ENCODE assay signal across 12 mouse cellular contexts in the genomic region with DNA sequence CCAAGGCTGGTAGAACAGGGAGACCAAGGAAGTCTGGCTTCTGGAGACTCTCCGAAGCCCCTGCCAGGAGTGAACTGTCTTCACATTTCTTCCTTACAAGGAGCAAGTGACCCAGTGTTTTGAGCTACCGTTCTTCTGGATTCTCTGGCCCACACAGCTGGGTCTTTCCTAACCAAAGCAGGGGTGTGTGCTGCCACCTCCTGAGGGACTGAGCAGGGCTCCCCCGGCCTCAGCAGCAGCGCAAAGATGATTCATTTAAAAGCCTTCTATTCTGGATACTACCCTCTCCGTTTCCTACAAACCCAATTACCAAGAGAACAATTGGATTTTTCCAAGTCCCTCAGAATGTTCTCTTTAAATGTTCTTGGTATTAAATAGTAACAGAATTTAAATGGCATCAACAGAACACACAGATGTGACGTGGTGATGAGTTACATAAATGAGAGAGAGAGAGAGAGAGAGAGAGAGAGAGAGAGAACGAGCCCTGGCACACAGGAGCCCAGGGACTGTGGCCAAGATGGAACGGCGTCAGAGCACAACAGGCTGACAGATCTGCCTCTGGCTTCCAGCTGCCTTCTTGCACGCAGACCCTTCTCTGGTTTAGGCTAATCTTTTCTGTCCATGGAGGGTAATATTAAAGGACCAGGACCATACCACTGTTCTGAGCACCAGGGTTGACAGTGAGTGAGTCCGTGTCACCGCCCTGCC.
DNase-seq lines count a peak whose midpoint lies in the region; ATAC-seq and TF ChIP-seq lines count a peak whose summit lies in the region.
"Had no signal": no experiment of that assay in that cellular context is flagged by ENCODE, and none has a peak within 500 bp of the region (broad histone marks: within the 10 kb centered on the region; RNA-seq: fewer than 3 reads in every experiment).

No protein-coding gene starts in this region.

- H3K27me3 ChIP-seq in forebrain, embryonic 14.5 days (replicated peaks; ENCODE audit: control insufficient read depth, insufficient read depth, low read length): no peaks in the 10 kb centered on the region
- no peaks in the 10 kb centered on the region for H3K27me3 ChIP-seq in forebrain, embryonic 16.5 days (replicated peaks; ENCODE audit: control insufficient read depth, insufficient read depth, low read length)
- no peaks in the 10 kb centered on the region for H3K27me3 ChIP-seq in midbrain, postnatal 0 days (ENCODE audit: insufficient read depth, low read length)
- H3K27me3 ChIP-seq in midbrain, embryonic 13.5 days: no peaks in the 10 kb centered on the region
- no peaks in the 10 kb centered on the region for H3K27me3 ChIP-seq in hindbrain, embryonic 13.5 days
- H3K27me3 ChIP-seq: forebrain, embryonic 13.5 days; neural tube, embryonic 12.5 days; stomach, embryonic 15.5 days had no signal

- DNase-seq in forebrain, embryonic 14.5 days (ENCODE audit: low spot score): peak; percentile 50
- DNase-seq in midbrain, postnatal 0 days (ENCODE audit: low spot score): peak; percentile 35
- peak; percentile 16 for DNase-seq in lung, postnatal 14 days
- no peak for DNase-seq in MN1 (ENCODE audit: low spot score)
- DNase-seq: kidney, postnatal 36 days had no signal

- 64% methylated on average over 12 of the region's 12 CpGs for WGBS in forebrain, embryonic 14.5 days
- 44% methylated on average over 12 of the region's 12 CpGs for WGBS in forebrain, embryonic 16.5 days
- 71% methylated on average over 12 of the region's 12 CpGs for WGBS in midbrain, postnatal 0 days
- WGBS in midbrain, embryonic 13.5 days: 79% methylated on average over 12 of the region's 12 CpGs
- whole genome bisulfite sequencing in hindbrain, embryonic 13.5 days: 71% methylated on average over 12 of the region's 12 CpGs

- no peak overlapping the region for H3K4me3 ChIP-seq in forebrain, embryonic 14.5 days (ENCODE audit: low read depth, low read length)
- no peak overlapping the region for H3K4me3 ChIP-seq in forebrain, embryonic 16.5 days (replicated peaks; ENCODE audit: low read length)
- H3K4me3 ChIP-seq in midbrain, postnatal 0 days (ENCODE audit: low read depth, low read length): no peak overlapping the region
- no peak overlapping the region for H3K4me3 ChIP-seq in midbrain, embryonic 13.5 days (replicated peaks)
- H3K4me3 ChIP-seq in hindbrain, embryonic 13.5 days: no peak overlapping the region
- H3K4me3 ChIP-seq: forebrain, embryonic 13.5 days; neural tube, embryonic 12.5 days; stomach, embryonic 15.5 days had no signal

- no peak overlapping the region for H3K27ac ChIP-seq in forebrain, embryonic 14.5 days (ENCODE audit: low read depth, low read length)
- no peak overlapping the region for H3K27ac ChIP-seq in forebrain, embryonic 16.5 days (ENCODE audit: low read length)
- no peak overlapping the region for H3K27ac ChIP-seq in midbrain, postnatal 0 days (ENCODE audit: low read depth, low read length)
- H3K27ac ChIP-seq in midbrain, embryonic 13.5 days: no peak overlapping the region
- no peak overlapping the region for H3K27ac ChIP-seq in hindbrain, embryonic 13.5 days
- H3K27ac ChIP-seq: forebrain, embryonic 13.5 days; neural tube, embryonic 12.5 days; stomach, embryonic 15.5 days had no signal

- no peak overlapping the region for H3K9ac ChIP-seq in forebrain, embryonic 14.5 days (ENCODE audit: low read length)
- H3K9ac ChIP-seq in forebrain, embryonic 16.5 days (replicated peaks; ENCODE audit: low read depth, low read length): no peak overlapping the region
- H3K9ac ChIP-seq in midbrain, postnatal 0 days (replicated peaks; ENCODE audit: low read length, poor library complexity, severe bottlenecking): no peak overlapping the region
- H3K9ac ChIP-seq in midbrain, embryonic 13.5 days (replicated peaks): no peak overlapping the region
- no peak overlapping the region for H3K9ac ChIP-seq in hindbrain, embryonic 13.5 days
- H3K9ac ChIP-seq: forebrain, embryonic 13.5 days; neural tube, embryonic 12.5 days; stomach, embryonic 15.5 days had no signal

- no peaks in the 10 kb centered on the region for H3K36me3 ChIP-seq in forebrain, embryonic 14.5 days (ENCODE audit: control insufficient read depth, insufficient read depth, low read length)
- H3K36me3 ChIP-seq in forebrain, embryonic 16.5 days (ENCODE audit: control insufficient read depth, insufficient read depth): no peaks in the 10 kb centered on the region
- H3K36me3 ChIP-seq in midbrain, postnatal 0 days (ENCODE audit: insufficient read depth, low read length): no peaks in the 10 kb centered on the region
- no peaks in the 10 kb centered on the region for H3K36me3 ChIP-seq in midbrain, embryonic 13.5 days
- no peaks in the 10 kb centered on the region for H3K36me3 ChIP-seq in hindbrain, embryonic 13.5 days
- H3K36me3 ChIP-seq: neural tube, embryonic 12.5 days; stomach, embryonic 15.5 days had no signal

- no peaks in the 10 kb centered on the region for H3K9me3 ChIP-seq in forebrain, embryonic 14.5 days (replicated peaks; ENCODE audit: control insufficient read depth, low read length)
- H3K9me3 ChIP-seq in forebrain, embryonic 16.5 days (ENCODE audit: control insufficient read depth, low read length): no peaks in the 10 kb centered on the region
- H3K9me3 ChIP-seq in midbrain, postnatal 0 days (ENCODE audit: low read length): no peaks in the 10 kb centered on the region
- H3K9me3 ChIP-seq in midbrain, embryonic 13.5 days: no peaks in the 10 kb centered on the region
- H3K9me3 ChIP-seq in hindbrain, embryonic 13.5 days: no peaks in the 10 kb centered on the region
- H3K9me3 ChIP-seq: forebrain, embryonic 13.5 days; neural tube, embryonic 12.5 days; stomach, embryonic 15.5 days had no signal

- TF ChIP-seq CTCF in midbrain, postnatal 0 days (IDR thresholded peaks at IDR 0.05): no peak

- H3K4me2 ChIP-seq in forebrain, embryonic 14.5 days (ENCODE audit: low read length): no peak overlapping the region
- no peak overlapping the region for H3K4me2 ChIP-seq in forebrain, embryonic 16.5 days (ENCODE audit: low read length)
- no peak overlapping the region for H3K4me2 ChIP-seq in midbrain, postnatal 0 days (ENCODE audit: low read depth, low read length, poor library complexity, severe bottlenecking)
- H3K4me2 ChIP-seq in midbrain, embryonic 13.5 days (replicated peaks): no peak overlapping the region
- H3K4me2 ChIP-seq in hindbrain, embryonic 13.5 days: no peak overlapping the region
- H3K4me2 ChIP-seq: forebrain, embryonic 13.5 days; neural tube, embryonic 12.5 days; stomach, embryonic 15.5 days had no signal

- H3K4me1 ChIP-seq in forebrain, embryonic 14.5 days (ENCODE audit: control insufficient read depth, insufficient read depth, low read length): no peaks in the 10 kb centered on the region
- H3K4me1 ChIP-seq in forebrain, embryonic 16.5 days (replicated peaks; ENCODE audit: control insufficient read depth, insufficient read depth, low read length): no peaks in the 10 kb centered on the region
- no peaks in the 10 kb centered on the region for H3K4me1 ChIP-seq in midbrain, postnatal 0 days (ENCODE audit: insufficient read depth, low read length)
- no peaks in the 10 kb centered on the region for H3K4me1 ChIP-seq in midbrain, embryonic 13.5 days (replicated peaks)
- peaks cover 2% of the 10 kb centered on the region for H3K4me1 ChIP-seq in hindbrain, embryonic 13.5 days (replicated peaks)
- H3K4me1 ChIP-seq: neural tube, embryonic 12.5 days; stomach, embryonic 15.5 days had no signal

- no peak for ATAC-seq in forebrain, embryonic 14.5 days
- ATAC-seq in forebrain, embryonic 16.5 days: no peak
- ATAC-seq in midbrain, postnatal 0 days (ENCODE audit: low FRiP score): no peak
- no peak for ATAC-seq in midbrain, embryonic 13.5 days
- ATAC-seq in inflammation-experienced regulatory T-cells, adult 6 months: no peak
- ATAC-seq in hindbrain, embryonic 13.5 days (ENCODE audit: low FRiP score): no peak
- ATAC-seq: forebrain, embryonic 13.5 days had no signal
